7 mouse cellular contexts compared by ENCODE assay signal in genomic region chr7:35646317-35647081, GRCm38 (mm10). TPM values are rescaled to one million over a fixed set of nuclear protein-coding genes. Genes with fewer than 3 reads are reported as not detected.
A peak's percentile ranks its signal among the peaks of the same experiment; 100 is the strongest.
DNase-seq lines count a peak whose midpoint lies in the region; ATAC-seq and TF ChIP-seq lines count a peak whose summit lies in the region.

No protein-coding gene starts in this region.

- no peaks in the 10 kb centered on the region; the same call in 1 of the 2 replicates for H3K4me1 ChIP-seq in cerebellum, adult 2 months (ENCODE audit: control insufficient read depth, insufficient read depth, low read length)
- 0 out of 2 replicates have a peak, but pooled peaks cover 2% of the 10 kb centered on the region for H3K4me1 ChIP-seq in midbrain, embryonic 11.5 days (ENCODE audit: control insufficient read depth, insufficient read depth, low read length)

- H3K9ac ChIP-seq in midbrain, embryonic 11.5 days (ENCODE audit: low read length) = peak overlapping the region; percentile 88

- 9% methylated on average over 34 of the region's 34 CpGs for WGBS in cerebellum, adult 2 months
- WGBS in midbrain, embryonic 11.5 days = 11% methylated on average over 34 of the region's 34 CpGs

- peaks cover 10% of the 10 kb centered on the region; the same call in 1 of the 2 replicates for H3K36me3 ChIP-seq in midbrain, embryonic 11.5 days (ENCODE audit: control insufficient read depth, insufficient read depth, low read length)

- H3K4me2 ChIP-seq in midbrain, embryonic 11.5 days = peak overlapping the region; percentile 62

- peak overlapping the region; percentile 78 for H3K4me3 ChIP-seq in cerebellum, adult 2 months (replicated peaks; ENCODE audit: insufficient read depth, low read depth, low read length)
- H3K4me3 ChIP-seq in midbrain, embryonic 11.5 days (ENCODE audit: low read depth, low read length) = peak overlapping the region; percentile 92

- no peaks in the 10 kb centered on the region for H3K27me3 ChIP-seq in cerebellum, adult 2 months (ENCODE audit: control insufficient read depth, insufficient read depth, low read length)
- no peaks in the 10 kb centered on the region for H3K27me3 ChIP-seq in midbrain, embryonic 11.5 days (ENCODE audit: control insufficient read depth, insufficient read depth, low read length)

- H3K27ac ChIP-seq in cerebellum, adult 2 months (ENCODE audit: insufficient read depth, low read length) = no peak overlapping the region
- H3K27ac ChIP-seq in midbrain, embryonic 11.5 days (ENCODE audit: low read depth, low read length) = peak overlapping the region; percentile 59; the same call in 1 of the 2 replicates

- no peak for TF ChIP-seq POLR2A in cerebellum, adult 2 months (IDR thresholded peaks at IDR 0.05; ENCODE audit: borderline replicate concordance, insufficient read depth, low read length)

- ATAC-seq in granulocyte monocyte progenitor cell, adult 5-6 weeks (replicated peaks; ENCODE audit: poor library complexity, severe bottlenecking) = peak; percentile 16
- peak; percentile 62 for ATAC-seq in midbrain, embryonic 11.5 days (ENCODE audit: low FRiP score)

- no peaks in the 10 kb centered on the region for H3K9me3 ChIP-seq in midbrain, embryonic 11.5 days (ENCODE audit: control insufficient read depth, low read length)

- DNase-seq in 416B (ENCODE audit: low read depth) = peak; percentile 29
- DNase-seq in CD4-positive, CD25-positive, alpha-beta regulatory T cell, adult 2 months (ENCODE audit: low read depth, low spot score) = peak; percentile 50
- DNase-seq in cerebellum, adult 2 months = peak; percentile 28 to 41
- DNase-seq in kidney, postnatal 4 days = peak; percentile 48 to 63
- DNase-seq in midbrain, embryonic 11.5 days (ENCODE audit: low spot score, missing footprints) = peak; percentile 94
- DNase-seq in thymus, postnatal 25 days = peak; percentile 62

- no peak for TF ChIP-seq CTCF in cerebellum, adult 2 months (IDR thresholded peaks at IDR 0.05; ENCODE audit: borderline replicate concordance, insufficient read depth, low read depth, low read length)

RNA-seq across cellular contexts. Expression of gene Pdcd5, which starts 0.8 kb away (rescaled TPM):
- polyA plus RNA-seq in cerebellum, adult 2 months (2012; rRNA removed) = 93.8 and 99.5 TPM in 2 replicates
- 133 and 145 TPM in 2 replicates for total RNA-seq in granulocyte monocyte progenitor cell, adult 5-6 weeks (2014; fragmentation: Nextera tagmentation)
- total RNA-seq in granulocyte monocyte progenitor cell, adult 5-6 weeks (2017) = 94.4 and 114 TPM in 2 replicates
- 307 and 310 TPM in 2 replicates for polyA plus RNA-seq in midbrain, embryonic 11.5 days (2014; fragmentation: Nextera tagmentation; extraction: Ambion mirVana)

Comparison
In these comparisons a context has a peak if more than half of its experiments do, and no peak if none do; other contexts are left out.
1. DNase-seq: peak in every context shown above with its lines; median percentile 94 in midbrain, embryonic 11.5 days; 62 in thymus, postnatal 25 days; 56 in kidney, postnatal 4 days; 50 in CD4-positive, CD25-positive, alpha-beta regulatory T cell, adult 2 months; 34 in cerebellum, adult 2 months; 29 in 416B.